In genomic region chr19:32754188-32755000, GRCm38 (mm10) we compare ENCODE assay signal across 8 mouse cellular contexts. TPM values are rescaled to one million over a fixed set of nuclear protein-coding genes. Genes with fewer than 3 reads are reported as not detected.
DNase-seq lines count a peak whose midpoint lies in the region; ATAC-seq lines count a peak whose summit lies in the region.
"Had no signal": no experiment of that assay in that cellular context is flagged by ENCODE, and none has a peak within 500 bp of the region (broad histone marks: within the 10 kb centered on the region; RNA-seq: fewer than 3 reads in every experiment).

No protein-coding gene starts in this region.

- H3K36me3 ChIP-seq in embryonic facial prominence, embryonic 11.5 days (replicated peaks; ENCODE audit: control insufficient read depth, insufficient read depth, low read depth, low read length) = no peaks in the 10 kb centered on the region
- no peaks in the 10 kb centered on the region for H3K36me3 ChIP-seq in liver, embryonic 15.5 days (replicated peaks)
- H3K36me3 ChIP-seq: limb, embryonic 15.5 days had no signal

- ATAC-seq in embryonic facial prominence, embryonic 11.5 days (replicated peaks; ENCODE audit: insufficient number of reproducible peaks, low FRiP score, low TSS enrichment, low read depth) = no peak
- no peak for ATAC-seq in liver, embryonic 15.5 days (ENCODE audit: insufficient read depth)

- peak overlapping the region; percentile 1; the same call in 1 of the 2 replicates for H3K4me3 ChIP-seq in embryonic facial prominence, embryonic 11.5 days (ENCODE audit: low read depth, low read length)
- no peak overlapping the region for H3K4me3 ChIP-seq in liver, embryonic 15.5 days (replicated peaks)

- H3K27me3 ChIP-seq in embryonic facial prominence, embryonic 11.5 days (ENCODE audit: control insufficient read depth, insufficient read depth, low read length) = 0 out of 2 replicates have a peak, but pooled peaks cover 4% of the 10 kb centered on the region
- H3K27me3 ChIP-seq in liver, embryonic 15.5 days = peaks cover 10% of the 10 kb centered on the region

- peak; percentile 15 for DNase-seq in right cerebral cortex, postnatal 14 days
- DNase-seq in right cerebral cortex, postnatal 25 days = no peak
- DNase-seq in embryonic facial prominence, embryonic 11.5 days (ENCODE audit: low spot score) = peak; percentile 4
- DNase-seq in thymus, adult 18-20 months = peak; percentile 54 to 68
- DNase-seq in gastrocnemius, postnatal 4 days (ENCODE audit: low spot score in 2 of 2) = no peak
- DNase-seq in adrenal gland, adult 18-20 months (ENCODE audit: low spot score in 2 of 2) = no peak

- no peak overlapping the region for H3K27ac ChIP-seq in embryonic facial prominence, embryonic 11.5 days (replicated peaks; ENCODE audit: low read depth, low read length)
- no peak overlapping the region for H3K27ac ChIP-seq in liver, embryonic 15.5 days (replicated peaks)
- H3K27ac ChIP-seq: limb, embryonic 15.5 days had no signal

- 0 out of 2 replicates have a peak overlapping the region, but pooled peaks have one; percentile 5 for H3K4me2 ChIP-seq in embryonic facial prominence, embryonic 11.5 days (ENCODE audit: low read depth, low read length)
- peak overlapping the region; percentile 100; the same call in 1 of the 2 replicates for H3K4me2 ChIP-seq in liver, embryonic 15.5 days

- H3K9ac ChIP-seq in embryonic facial prominence, embryonic 11.5 days (replicated peaks; ENCODE audit: low read length) = no peak overlapping the region
- H3K9ac ChIP-seq in liver, embryonic 15.5 days = no peak overlapping the region
- H3K9ac ChIP-seq: limb, embryonic 15.5 days had no signal

- H3K4me1 ChIP-seq in embryonic facial prominence, embryonic 11.5 days (ENCODE audit: control insufficient read depth, insufficient read depth, low read length) = no peaks in the 10 kb centered on the region
- peaks cover 36% of the 10 kb centered on the region for H3K4me1 ChIP-seq in liver, embryonic 15.5 days (replicated peaks)

- no peaks in the 10 kb centered on the region for H3K9me3 ChIP-seq in embryonic facial prominence, embryonic 11.5 days (replicated peaks; ENCODE audit: control insufficient read depth, low read length)
- no peaks in the 10 kb centered on the region for H3K9me3 ChIP-seq in liver, embryonic 15.5 days (replicated peaks)
- H3K9me3 ChIP-seq: limb, embryonic 15.5 days had no signal

- WGBS in embryonic facial prominence, embryonic 11.5 days = 15% methylated on average over 15 of the region's 15 CpGs
- 36% methylated on average over 15 of the region's 15 CpGs for WGBS in liver, embryonic 15.5 days (ENCODE audit: insufficient replicate concordance)

RNA-seq across cellular contexts. Expression of gene Pten, which starts 2.9 kb away (rescaled TPM):
- polyA plus RNA-seq in embryonic facial prominence, embryonic 11.5 days (2014; fragmentation: Nextera tagmentation; extraction: Ambion mirVana) = 7.4 and 8.4 TPM in 2 replicates
- polyA plus RNA-seq in liver, embryonic 15.5 days (2015; fragmentation: Nextera tagmentation; extraction: Ambion mirVana) = 2.4 and 2.6 TPM in 2 replicates
- 10 to 100 TPM; 41.7 to 48.4 TPM for total RNA-seq in gastrocnemius, postnatal 4 days (2021)
- total RNA-seq in adrenal gland, adult 18-20 months (2021) = 10 to 100 TPM; 69.0 to 74.2 TPM

RNA-seq across cellular contexts. Expression of gene Atad1, which starts 14.8 kb away (rescaled TPM):
- 85.9 and 98.4 TPM in 2 replicates for polyA plus RNA-seq in embryonic facial prominence, embryonic 11.5 days (2014; fragmentation: Nextera tagmentation; extraction: Ambion mirVana)
- 20.6 and 21.3 TPM in 2 replicates for polyA plus RNA-seq in liver, embryonic 15.5 days (2015; fragmentation: Nextera tagmentation; extraction: Ambion mirVana)
- total RNA-seq in gastrocnemius, postnatal 4 days (2021) = 10 to 100 TPM; 40.5 to 44.7 TPM
- total RNA-seq in adrenal gland, adult 18-20 months (2021) = 10 to 100 TPM; 62.1 to 71.9 TPM

Comparison
In these comparisons a context has a peak if more than half of its experiments do, and no peak if none do; other contexts are left out.
1. DNase-seq: peak in right cerebral cortex, postnatal 14 days (single experiment), embryonic facial prominence, embryonic 11.5 days (single experiment) and thymus, adult 18-20 months (2 of 2); none in right cerebral cortex, postnatal 25 days (single experiment), gastrocnemius, postnatal 4 days (0 of 2) and adrenal gland, adult 18-20 months (0 of 2).